Mouse (Mus musculus) frontal cortex, adult (tissue): ENCODE data around the gene Lca5l.

ENCODE experiments used
- ATAC-seq: cut with Nextera tagmentation; 2 replicates; pipeline ENCODE4 v1.9.2; 2017; ENCODE audit warnings: mild to moderate bottlenecking, moderate library complexity, mixed read lengths; ENCODE audit not compliant: low TSS enrichment

Gene Lca5l

GRCm38 (mm10) chr16:96114729-96115128 is 77.3 kb downstream of the Lca5l start:
- ATAC-seq = no peak

- no peak for ATAC-seq
Measured at GRCm38 (mm10) chr16:96112769-96113168, 79.3 kb downstream of the Lca5l start.

GRCm38 (mm10) chr16:96110655-96111345 is 81.3 kb downstream of the Lca5l start:
- no peak for ATAC-seq

- ATAC-seq = no peak
Measured at GRCm38 (mm10) chr16:96109673-96110072, 82.4 kb downstream of the Lca5l start.
